In the genomic region with DNA sequence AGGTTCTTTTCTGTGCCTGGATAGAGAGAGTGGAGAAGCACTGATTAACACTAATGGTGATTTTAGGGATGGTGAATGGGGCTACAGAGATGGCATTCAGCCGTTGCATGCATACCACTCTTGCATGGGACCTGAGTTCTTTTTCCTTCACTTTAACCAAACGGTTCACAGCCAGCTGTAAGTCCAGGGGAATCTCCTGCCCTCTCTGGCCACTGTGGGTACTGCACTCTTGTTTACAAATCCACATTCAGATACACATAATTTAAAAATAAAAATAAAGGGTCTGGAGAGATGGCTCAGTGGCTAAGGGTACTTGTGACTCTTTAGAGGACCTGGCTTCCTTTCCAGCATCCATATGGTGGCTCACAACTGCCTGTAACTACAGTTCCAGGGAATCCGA, we compare ENCODE assay signal across 14 mouse cellular contexts. TPM values are rescaled to one million over a fixed set of nuclear protein-coding genes. Genes with fewer than 3 reads are reported as not detected.
DNase-seq lines count a peak whose midpoint lies in the region; ATAC-seq and TF ChIP-seq lines count a peak whose summit lies in the region.
"Had no signal": no experiment of that assay in that cellular context is flagged by ENCODE, and none has a peak within 500 bp of the region (broad histone marks: within the 10 kb centered on the region; RNA-seq: fewer than 3 reads in every experiment).

No protein-coding gene starts in this region.

- H3K27ac ChIP-seq in hindbrain, postnatal 0 days = no peak overlapping the region
- no peak overlapping the region for H3K27ac ChIP-seq in hindbrain, embryonic 10.5 days
- H3K27ac ChIP-seq in lung, postnatal 0 days (ENCODE audit: low read length) = no peak overlapping the region
- H3K27ac ChIP-seq in ES-E14 (ENCODE audit: insufficient read depth, low read depth, low read length, poor library complexity, severe bottlenecking) = no peak overlapping the region
- no peak overlapping the region for H3K27ac ChIP-seq in small intestine, adult 2 months (ENCODE audit: insufficient read depth, low read depth, low read length)
- H3K27ac ChIP-seq: lung, embryonic 15.5 days; midbrain, embryonic 12.5 days; neural tube, embryonic 12.5 days had no signal

- H3K36me3 ChIP-seq in hindbrain, postnatal 0 days (ENCODE audit: insufficient read depth, low read length) = peaks cover 7% of the 10 kb centered on the region
- H3K36me3 ChIP-seq in hindbrain, embryonic 10.5 days = peaks cover 98% of the 10 kb centered on the region
- peaks cover 17% of the 10 kb centered on the region for H3K36me3 ChIP-seq in lung, postnatal 0 days (ENCODE audit: insufficient read depth, low read length)
- H3K36me3 ChIP-seq in ES-E14 (ENCODE audit: control insufficient read depth, insufficient read depth, low read length, poor library complexity, severe bottlenecking) = no peaks in the 10 kb centered on the region
- H3K36me3 ChIP-seq in small intestine, adult 2 months (ENCODE audit: control insufficient read depth, insufficient read depth, low read length) = no peaks in the 10 kb centered on the region; the same call in none of the 2 replicates

- no peak overlapping the region for H3K4me3 ChIP-seq in hindbrain, postnatal 0 days (ENCODE audit: low read length)
- H3K4me3 ChIP-seq in hindbrain, embryonic 10.5 days = no peak overlapping the region
- no peak overlapping the region for H3K4me3 ChIP-seq in lung, postnatal 0 days (ENCODE audit: low read depth, low read length)
- no peak overlapping the region for H3K4me3 ChIP-seq in ES-E14 (ENCODE audit: insufficient read depth in 1 of 2, low read depth in 1 of 2, low read length in 2 of 2, poor library complexity in 1 of 2, severe bottlenecking in 1 of 2)
- no peak overlapping the region for H3K4me3 ChIP-seq in small intestine, adult 2 months (ENCODE audit: low read depth, low read length)
- H3K4me3 ChIP-seq: erythroblast, embryonic 14.5 days; lung, embryonic 15.5 days; midbrain, embryonic 12.5 days; neural tube, embryonic 12.5 days had no signal

- H3K9me3 ChIP-seq in hindbrain, postnatal 0 days (ENCODE audit: low read length) = 0 out of 2 replicates have a peak, but pooled peaks cover 2% of the 10 kb centered on the region
- H3K9me3 ChIP-seq in hindbrain, embryonic 10.5 days = peaks cover 10% of the 10 kb centered on the region
- no peaks in the 10 kb centered on the region for H3K9me3 ChIP-seq in lung, postnatal 0 days (ENCODE audit: low read length)
- H3K9me3 ChIP-seq in ES-E14 (ENCODE audit: control insufficient read depth, insufficient read depth, low read depth, low read length) = no peaks in the 10 kb centered on the region
- H3K9me3 ChIP-seq: lung, embryonic 15.5 days had no signal

- 93% methylated on average over 3 of the region's 3 CpGs for WGBS in hindbrain, postnatal 0 days
- WGBS in hindbrain, embryonic 10.5 days = 95% methylated on average over 3 of the region's 3 CpGs
- 100% methylated on average over 3 of the region's 3 CpGs for WGBS in lung, postnatal 0 days
- WGBS in small intestine, adult 2 months = 95% methylated on average over 3 of the region's 3 CpGs

- H3K4me1 ChIP-seq in hindbrain, postnatal 0 days (ENCODE audit: insufficient read depth, low read length) = no peaks in the 10 kb centered on the region
- peaks cover 16% of the 10 kb centered on the region for H3K4me1 ChIP-seq in hindbrain, embryonic 10.5 days (replicated peaks)
- no peaks in the 10 kb centered on the region for H3K4me1 ChIP-seq in lung, postnatal 0 days (ENCODE audit: insufficient read depth, low read depth, low read length)
- no peaks in the 10 kb centered on the region for H3K4me1 ChIP-seq in ES-E14 (ENCODE audit: control insufficient read depth in 2 of 2, insufficient read depth in 2 of 2, low read length in 2 of 2, poor library complexity in 1 of 2)
- H3K4me1 ChIP-seq in small intestine, adult 2 months (ENCODE audit: control insufficient read depth, insufficient read depth, insufficient read length, low read length) = 0 out of 2 replicates have a peak, but pooled peaks cover 1% of the 10 kb centered on the region
- H3K4me1 ChIP-seq: lung, embryonic 15.5 days; neural tube, embryonic 12.5 days had no signal

- in situ Hi-C loops in ES-E14 (cut with MboI; ENCODE audit: low sequenced_read_pairs in 2 of 2, unreplicated experiment in 2 of 2) = no loop called here

- no peaks in the 10 kb centered on the region for H3K27me3 ChIP-seq in hindbrain, postnatal 0 days (ENCODE audit: insufficient read depth, low read length)
- H3K27me3 ChIP-seq in hindbrain, embryonic 10.5 days (ENCODE audit: insufficient read depth, poor library complexity, severe bottlenecking) = no peaks in the 10 kb centered on the region
- no peaks in the 10 kb centered on the region for H3K27me3 ChIP-seq in lung, postnatal 0 days (replicated peaks; ENCODE audit: insufficient read depth, low read length)
- H3K27me3 ChIP-seq in small intestine, adult 2 months (ENCODE audit: control insufficient read depth, insufficient read depth, low read length) = no peaks in the 10 kb centered on the region
- H3K27me3 ChIP-seq: lung, embryonic 15.5 days; midbrain, embryonic 12.5 days; neural tube, embryonic 12.5 days had no signal

- DNase-seq in hindbrain, postnatal 0 days (ENCODE audit: low spot score) = no peak
- DNase-seq in hindbrain, embryonic 10.5 days (ENCODE audit: low spot score) = no peak
- DNase-seq in lung, postnatal 0 days (ENCODE audit: low spot score) = no peak
- no peak for DNase-seq in lung, postnatal 25 days (ENCODE audit: low spot score)
- peak; percentile 49 for DNase-seq in ES-E14 (ENCODE audit: low read depth, low spot score)
- DNase-seq: cerebellum, adult 9-10 months; kidney, adult 11 months; retina, postnatal 1 day had no signal

- peak; percentile 52 for TF ChIP-seq CTCF in hindbrain, postnatal 0 days (IDR thresholded peaks at IDR 0.05; ENCODE audit: low read depth)
- peak; percentile 58 for TF ChIP-seq CTCF in lung, postnatal 0 days (IDR thresholded peaks at IDR 0.05)
- peak; percentile 31; the same call in 1 of the 2 replicates for TF ChIP-seq CTCF in small intestine, adult 2 months (IDR thresholded peaks at IDR 0.05; ENCODE audit: extremely low read depth, insufficient read length, insufficient replicate concordance, low read depth, low read length)

- no peak for TF ChIP-seq EP300 in lung, postnatal 0 days (IDR thresholded peaks at IDR 0.05)

- no peak overlapping the region for H3K9ac ChIP-seq in hindbrain, postnatal 0 days (replicated peaks; ENCODE audit: low read length)
- no peak overlapping the region for H3K9ac ChIP-seq in lung, postnatal 0 days (replicated peaks; ENCODE audit: low read depth)
- H3K9ac ChIP-seq in ES-E14 (ENCODE audit: insufficient read depth, low read depth, low read length, poor library complexity, severe bottlenecking) = no peak overlapping the region
- H3K9ac ChIP-seq: lung, embryonic 15.5 days; midbrain, embryonic 12.5 days; neural tube, embryonic 12.5 days had no signal

- TF ChIP-seq POLR2A in small intestine, adult 2 months (IDR thresholded peaks at IDR 0.05; ENCODE audit: low read depth, low read length) = no peak

- no peak overlapping the region for H3K4me2 ChIP-seq in hindbrain, postnatal 0 days (ENCODE audit: low read depth, low read length)
- no peak overlapping the region for H3K4me2 ChIP-seq in lung, postnatal 0 days (replicated peaks; ENCODE audit: low read depth, low read length)
- H3K4me2 ChIP-seq: lung, embryonic 15.5 days; midbrain, embryonic 12.5 days; neural tube, embryonic 12.5 days had no signal

- ATAC-seq in hindbrain, postnatal 0 days = no peak
- ATAC-seq in lung, postnatal 0 days = no peak
- no peak for ATAC-seq in cerebellum, adult (ENCODE audit: insufficient number of reproducible peaks, low FRiP score, low TSS enrichment)

TF ChIP-seq in ES-E14, 5 proteins besides CTCF, POLR2A, EP300 and RAD21:
- TF ChIP-seq HCFC1 (IDR thresholded peaks at IDR 0.05; ENCODE audit: borderline replicate concordance, insufficient read depth, low read length) (no peak), CHD2 (IDR thresholded peaks at IDR 0.05; ENCODE audit: low read depth, low read length) (no peak), ZC3H11A (IDR thresholded peaks at IDR 0.05; ENCODE audit: borderline replicate concordance, low read depth, low read length) (no peak), MAFK (IDR thresholded peaks at IDR 0.05; ENCODE audit: insufficient read depth, low read depth, low read length) (no peak), ZNF384 (IDR thresholded peaks at IDR 0.05; ENCODE audit: low read depth, low read length) (no peak)
TF ChIP-seq in ES-E14: peak in this region for 0.

RNA-seq across cellular contexts. Expression of a gene that starts 39.8 kb away (rescaled TPM):
- total RNA-seq in hindbrain, postnatal 0 days (2014; rRNA removed) = 22.8 and 30.4 TPM in 2 replicates
- polyA plus RNA-seq in hindbrain, postnatal 0 days (2015; fragmentation: Nextera tagmentation; extraction: Ambion mirVana) = 7.2 and 8.1 TPM in 2 replicates
- polyA plus RNA-seq in hindbrain, embryonic 10.5 days (2016; fragmentation: Nextera tagmentation; extraction: Ambion mirVana) = 21.9 and 22.8 TPM in 2 replicates
- 33.5 and 36.2 TPM in 2 replicates for polyA plus RNA-seq in lung, postnatal 0 days (2015; fragmentation: Nextera tagmentation; extraction: Ambion mirVana)
- 5.3 and 8.7 TPM in 2 replicates for total RNA-seq in ES-E14 (2012; rRNA removed)
- polyA plus RNA-seq in small intestine, adult 2 months (2012; rRNA removed) = 10.0 and 12.0 TPM in 2 replicates
